Mouse (Mus musculus): ENCODE results near the gene Rps29. TPM values are rescaled to one million over a fixed set of nuclear protein-coding genes. Genes with fewer than 3 reads are reported as not detected.

The Rps29 gene
- polyA plus RNA-seq, 1 experiment from 2014 or later = 1,735 TPM

DNA sequence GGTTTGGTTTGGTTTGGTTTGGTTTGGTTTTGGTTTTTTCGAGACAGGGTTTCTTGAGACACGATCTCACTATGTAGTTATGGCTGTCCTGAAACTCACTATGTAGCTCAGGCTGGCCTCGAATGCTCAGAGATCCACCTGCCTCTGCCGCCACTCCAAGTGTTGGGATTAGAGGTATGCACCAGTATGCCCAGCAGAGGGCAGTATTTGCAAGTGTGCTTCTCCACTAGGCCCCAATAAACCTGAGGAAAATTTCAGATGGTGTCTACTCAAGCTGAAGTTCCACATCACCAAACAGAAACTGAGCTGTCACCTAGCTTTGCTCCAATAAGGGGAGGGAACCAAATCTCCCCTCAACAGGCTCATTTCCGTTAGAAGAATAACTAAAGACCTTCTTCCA, 31.8 kb downstream of the Rps29 start:
- no peaks in the 10 kb centered on the region for H3K36me3 ChIP-seq
- no peak for ATAC-seq (ENCODE audit: insufficient number of reproducible peaks, insufficient read depth, low FRiP score, low TSS enrichment, low read depth)
- H3K4me2 ChIP-seq = no peak overlapping the region
- no peaks in the 10 kb centered on the region for H3K27me3 ChIP-seq
- 84% methylated on average over 5 of the region's 5 CpGs for WGBS
- no peak overlapping the region for H3K27ac ChIP-seq
- 0 out of 2 replicates have a peak, but pooled peaks cover 2% of the 10 kb centered on the region for H3K9me3 ChIP-seq
- H3K4me3 ChIP-seq (replicated peaks) = no peak overlapping the region
- no peak overlapping the region for H3K9ac ChIP-seq (replicated peaks)
- H3K4me1 ChIP-seq (replicated peaks) = 0 out of 2 replicates have a peak, but pooled peaks cover 8% of the 10 kb centered on the region

DNA sequence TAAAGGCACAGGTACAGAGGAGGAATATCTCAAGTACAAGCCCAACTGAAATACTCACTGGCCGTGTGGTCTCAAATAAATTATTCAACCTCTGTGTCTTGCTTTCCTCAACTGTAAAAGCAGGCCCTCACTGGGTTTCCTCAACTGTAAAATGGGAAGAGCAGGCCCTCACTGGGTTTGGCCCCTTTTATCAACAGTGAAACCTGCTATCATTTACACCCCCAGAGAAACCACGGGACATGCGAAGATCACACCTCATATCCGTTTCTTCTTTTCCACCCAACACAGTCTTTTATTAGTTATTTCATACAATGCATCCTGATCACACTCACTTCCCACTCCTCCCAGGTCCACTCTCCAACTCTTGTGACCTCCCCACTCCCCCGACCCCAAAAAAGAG, 33.9 kb downstream of the Rps29 start:
- Histone ChIP-seq H3K27ac (no peak overlapping the region), H3K4me1 (replicated peaks) (0 out of 2 replicates have a peak, but pooled peaks cover 4% of the 10 kb centered on the region), H3K9ac (replicated peaks) (no peak overlapping the region), H3K4me2 (no peak overlapping the region), H3K36me3 (no peaks in the 10 kb centered on the region), H3K27me3 (no peaks in the 10 kb centered on the region), H3K9me3 (0 out of 2 replicates have a peak, but pooled peaks cover 2% of the 10 kb centered on the region), H3K4me3 (replicated peaks) (no peak overlapping the region)
- WGBS = 89% methylated on average over 5 of the region's 5 CpGs
- no peak for ATAC-seq (ENCODE audit: insufficient number of reproducible peaks, insufficient read depth, low FRiP score, low TSS enrichment, low read depth)

DNA sequence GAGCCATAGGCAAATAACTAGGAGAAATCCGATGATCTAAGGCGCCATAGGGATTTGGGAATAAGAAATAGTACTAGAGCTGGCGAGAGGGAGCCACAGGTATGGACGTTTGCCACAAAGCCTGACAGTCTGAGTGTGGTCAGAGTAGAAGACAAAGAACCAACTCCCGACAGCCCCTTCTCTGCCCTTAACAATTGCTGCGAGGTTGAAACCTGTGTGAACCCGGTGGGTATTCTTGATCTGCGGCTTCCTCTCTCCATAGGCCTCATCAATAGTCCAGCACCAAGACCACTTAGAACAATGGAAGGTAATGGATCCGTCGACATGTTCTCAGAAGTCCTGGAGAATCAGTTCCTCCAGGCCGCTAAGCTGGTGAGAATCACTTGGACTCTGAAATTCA, 36.2 kb downstream of the Rps29 start:
- no peak overlapping the region for H3K9ac ChIP-seq (replicated peaks)
- 0 out of 2 replicates have a peak, but pooled peaks cover 2% of the 10 kb centered on the region for H3K9me3 ChIP-seq
- no peak for ATAC-seq (ENCODE audit: insufficient number of reproducible peaks, insufficient read depth, low FRiP score, low TSS enrichment, low read depth)
- H3K4me1 ChIP-seq (replicated peaks) = no peaks in the 10 kb centered on the region
- WGBS = 89% methylated on average over 11 of the region's 11 CpGs
- no peak overlapping the region for H3K4me3 ChIP-seq (replicated peaks)
- H3K36me3 ChIP-seq = no peaks in the 10 kb centered on the region
- H3K4me2 ChIP-seq = no peak overlapping the region
- H3K27ac ChIP-seq = no peak overlapping the region
- no peaks in the 10 kb centered on the region for H3K27me3 ChIP-seq

DNA sequence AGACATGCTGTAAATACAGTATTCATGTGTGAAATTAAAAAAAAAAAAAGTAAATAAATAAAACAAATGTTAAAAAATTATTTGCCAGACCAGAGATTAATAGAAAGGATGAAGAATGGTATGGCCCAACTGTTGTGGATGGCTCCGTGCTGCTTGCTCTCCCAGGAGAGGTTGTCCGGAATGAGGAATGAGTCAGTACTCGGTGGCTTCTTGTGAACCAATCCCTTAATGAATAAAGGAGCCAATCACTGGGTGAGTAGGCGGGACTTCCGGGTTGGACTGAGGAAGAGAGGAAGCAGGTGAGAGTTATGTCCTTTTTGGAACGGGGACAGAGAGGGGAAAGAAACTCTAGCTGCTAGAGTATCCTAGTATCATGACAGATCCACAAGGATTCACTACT, 39.1 kb downstream of the Rps29 start:
- Histone ChIP-seq H3K27me3 (no peaks in the 10 kb centered on the region), H3K9ac (replicated peaks) (no peak overlapping the region), H3K36me3 (no peaks in the 10 kb centered on the region), H3K27ac (no peak overlapping the region), H3K4me1 (replicated peaks) (no peaks in the 10 kb centered on the region), H3K4me3 (replicated peaks) (no peak overlapping the region), H3K9me3 (no peaks in the 10 kb centered on the region), H3K4me2 (no peak overlapping the region)
- WGBS = 85% methylated on average over 6 of the region's 6 CpGs
- no peak for ATAC-seq (ENCODE audit: insufficient number of reproducible peaks, insufficient read depth, low FRiP score, low TSS enrichment, low read depth)

Small RNA genes within 50 kb of the gene (microRNA-seq; reads per million reads assigned to microRNA genes)
- gene Gm47287 (not detected), gene Gm47295 (0.93 reads per million)

Other genes starting within 250 kb of the Rps29 start
- gene Lrr1, start 9.6 kb upstream of the Rps29 start, polyA plus RNA-seq (2016; fragmentation: Nextera tagmentation; extraction: Ambion mirVana) = 32.0 and 33.2 TPM in 2 replicates
- gene Rpl36al, start 24.9 kb upstream of the Rps29 start, polyA plus RNA-seq (2016; fragmentation: Nextera tagmentation; extraction: Ambion mirVana) = 555 and 558 TPM in 2 replicates
- gene Mgat2, start 25.0 kb upstream of the Rps29 start, polyA plus RNA-seq (2016; fragmentation: Nextera tagmentation; extraction: Ambion mirVana) = 48.4 and 53.0 TPM in 2 replicates
- gene Gm49383, start 37.9 kb upstream of the Rps29 start, polyA plus RNA-seq (2016; fragmentation: Nextera tagmentation; extraction: Ambion mirVana) = 37.9 and 40.8 TPM in 2 replicates
- gene Dnaaf2, start 39.2 kb upstream of the Rps29 start, polyA plus RNA-seq (2016; fragmentation: Nextera tagmentation; extraction: Ambion mirVana) = 14.6 and 16.0 TPM in 2 replicates
- 28.4 and 36.2 TPM in 2 replicates for gene Gm49384, start 45.1 kb upstream of the Rps29 start, polyA plus RNA-seq (2016; fragmentation: Nextera tagmentation; extraction: Ambion mirVana)
- gene Pole2, start 69.0 kb upstream of the Rps29 start, polyA plus RNA-seq (2016; fragmentation: Nextera tagmentation; extraction: Ambion mirVana) = 30.5 and 32.6 TPM in 2 replicates
- 4.9 and 6.9 TPM in 2 replicates for gene Klhdc1, start 82.0 kb upstream of the Rps29 start, polyA plus RNA-seq (2016; fragmentation: Nextera tagmentation; extraction: Ambion mirVana)
- gene Klhdc2, start 137.5 kb upstream of the Rps29 start, polyA plus RNA-seq (2016; fragmentation: Nextera tagmentation; extraction: Ambion mirVana) = 192 and 196 TPM in 2 replicates
- 95.1 and 99.3 TPM in 2 replicates for gene Nemf, start 198.0 kb upstream of the Rps29 start, polyA plus RNA-seq (2016; fragmentation: Nextera tagmentation; extraction: Ambion mirVana)
- gene Arf6, start 213.0 kb upstream of the Rps29 start, polyA plus RNA-seq (2016; fragmentation: Nextera tagmentation; extraction: Ambion mirVana) = 65.3 and 66.1 TPM in 2 replicates
- 1.7 and 2.0 TPM in 2 replicates for gene Gm9887, start 213.3 kb upstream of the Rps29 start, polyA plus RNA-seq (2016; fragmentation: Nextera tagmentation; extraction: Ambion mirVana)